Mouse (Mus musculus) kidney, embryonic 16.5 days (tissue): ENCODE data around the gene Cmtm4. TPM values are rescaled to one million over a fixed set of nuclear protein-coding genes. Genes with fewer than 3 reads are reported as not detected.
"Not testable (repeated sequence)": the region's sequence is repeated elsewhere in the genome, so short reads cannot be mapped to it uniquely, and the experiment has no call there.

Source experiments
- ATAC-seq: fragments of 200-750 bp; cut with Nextera tagmentation; 2 replicates; pipeline ENCODE4 v1.8.0; 2017; ENCODE audit warnings: moderate TSS enrichment; ENCODE audit not compliant: low FRiP score, low TSS enrichment
- H3K27ac ChIP-seq: fragments of 300-500 bp; sonication (generic); 2 replicates; pipeline ENCODE4 v1.5.1; 2014; ENCODE audit warnings: low read length
- H3K27me3 ChIP-seq: fragments of 300-500 bp; sonication (generic); 2 replicates; pipeline ENCODE4 v1.6.1; 2014; ENCODE audit warnings: low read length, control low read depth, mixed read lengths; ENCODE audit not compliant: insufficient read depth
- H3K36me3 ChIP-seq: fragments of 300-500 bp; sonication (generic); 2 replicates; pipeline ENCODE4 v1.6.1; 2014; ENCODE audit warnings: low read length, control low read depth, mixed read lengths; ENCODE audit not compliant: insufficient read depth
- H3K4me1 ChIP-seq: fragments of 300-500 bp; sonication (generic); 2 replicates; pipeline ENCODE4 v1.6.1; 2014; ENCODE audit warnings: low read length, control low read depth, mixed read lengths; ENCODE audit not compliant: insufficient read depth
- H3K4me2 ChIP-seq: fragments of 300-500 bp; sonication (generic); replicated peaks from 2 replicates; pipeline ENCODE4 v1.6.1; 2014; ENCODE audit warnings: low read depth, low read length
- H3K4me3 ChIP-seq: fragments of 300-500 bp; sonication (generic); 2 replicates; pipeline ENCODE4 v1.5.1; 2014; ENCODE audit warnings: mild to moderate bottlenecking, low read length
- H3K9ac ChIP-seq: fragments of 300-500 bp; sonication (generic); replicated peaks from 2 replicates; pipeline ENCODE4 v1.6.1; 2014; ENCODE audit warnings: low read length
- H3K9me3 ChIP-seq: fragments of 300-500 bp; sonication (generic); 2 replicates; pipeline ENCODE4 v1.6.1; 2016; ENCODE audit warnings: low read length, control low read depth
- WGBS: fragments of 180-500 bp; shearing (Covaris S2); extraction: QIAGEN DNeasy Blood & Tissue Kit; methylation state at CpG from one replicate; pipeline ENCODE4 v1.1.7; 2014; 5-methylcytosine and 5-hydroxymethylcytosine counted together
- polyA plus RNA-seq: library from polyadenylated mRNA; unstranded; fragments of >200 nt; fragmentation: Nextera tagmentation; extraction: Ambion mirVana; gene quantifications from 2 replicates; pipeline ENCODE4 v1.2.1, GENCODE M21; 2015

The Cmtm4 gene
- polyA plus RNA-seq, 1 experiment from 2014 or later: 3.6 TPM

GRCm38 (mm10) chr8:104304962-104305361 lies 90.6 kb downstream of the Cmtm4 start:
- H3K4me3 ChIP-seq: no peak overlapping the region
- H3K4me2 ChIP-seq: no peak overlapping the region
- H3K27me3 ChIP-seq: no peaks in the 10 kb centered on the region
- no peak overlapping the region for H3K27ac ChIP-seq
- no peaks in the 10 kb centered on the region for H3K4me1 ChIP-seq
- H3K9me3 ChIP-seq: no peaks in the 10 kb centered on the region
- no peak overlapping the region for H3K9ac ChIP-seq
- ATAC-seq: no peak
- H3K36me3 ChIP-seq: no peaks in the 10 kb centered on the region
- 84% methylated on average over 11 of the region's 11 CpGs for WGBS

DNA sequence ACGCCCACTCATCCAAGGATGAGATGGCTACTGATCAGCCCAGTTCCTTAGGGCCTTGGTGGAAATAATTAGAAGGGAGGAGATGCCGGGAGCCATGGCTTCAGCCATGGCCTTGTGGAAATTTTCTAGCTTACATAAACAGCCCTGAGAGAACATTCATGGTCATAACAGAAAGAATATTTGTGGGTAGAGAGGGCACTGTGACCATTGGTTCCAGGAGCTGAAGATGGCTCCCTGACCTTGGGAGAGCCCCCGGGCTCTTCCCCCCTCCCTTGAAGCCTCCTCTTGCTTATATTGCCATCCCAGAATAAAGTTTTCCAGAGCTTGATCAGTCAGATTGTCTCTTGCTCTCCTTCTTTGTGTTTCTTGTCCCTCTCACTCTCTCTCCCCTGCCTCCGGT lies 93.1 kb downstream of the Cmtm4 start:
- not testable (repeated sequence) for H3K36me3 ChIP-seq, H3K4me1 ChIP-seq, H3K27me3 ChIP-seq, H3K4me2 ChIP-seq, H3K4me3 ChIP-seq, H3K27ac ChIP-seq, H3K9ac ChIP-seq, H3K9me3 ChIP-seq, ATAC-seq
- WGBS: 85% methylated on average over 4 of the region's 4 CpGs

GRCm38 (mm10) chr8:104301577-104301976 lies 94.0 kb downstream of the Cmtm4 start:
- H3K27me3 ChIP-seq, H3K9ac ChIP-seq, H3K4me3 ChIP-seq, H3K36me3 ChIP-seq, H3K27ac ChIP-seq, H3K4me2 ChIP-seq, ATAC-seq, H3K4me1 ChIP-seq, H3K9me3 ChIP-seq: not testable (repeated sequence)
- 12% methylated on average over 3 of the region's 3 CpGs for WGBS

Other genes with a start within 250 kb of the Cmtm4 start
- gene Bean1, start 225.4 kb downstream of the Cmtm4 start, polyA plus RNA-seq: 2.3 and 2.5 TPM in 2 replicates
- gene Tk2, start 147.2 kb downstream of the Cmtm4 start, polyA plus RNA-seq: 21.6 and 25.5 TPM in 2 replicates
- gene Cklf, start 144.9 kb downstream of the Cmtm4 start, polyA plus RNA-seq: 40.0 and 46.7 TPM in 2 replicates
- gene Cmtm2a, start 102.6 kb downstream of the Cmtm4 start, polyA plus RNA-seq: not detected in 2 replicates
- gene Gm45711, start 85.7 kb downstream of the Cmtm4 start, polyA plus RNA-seq: not detected in 2 replicates
- not detected in 2 replicates for gene Cmtm1, start 85.7 kb downstream of the Cmtm4 start, polyA plus RNA-seq
- not detected in 2 replicates for gene Gm11020, start 74.2 kb downstream of the Cmtm4 start, polyA plus RNA-seq
- not detected in 2 replicates for gene Cmtm2b, start 73.6 kb downstream of the Cmtm4 start, polyA plus RNA-seq
- gene Cmtm3, start 56.4 kb downstream of the Cmtm4 start, polyA plus RNA-seq: 172 and 174 TPM in 2 replicates
- 59.0 and 62.7 TPM in 2 replicates for gene Dync1li2, start 47.2 kb upstream of the Cmtm4 start, polyA plus RNA-seq
- gene Terb1, start 114.1 kb upstream of the Cmtm4 start, polyA plus RNA-seq: 0.36 and 0.44 TPM in 2 replicates
- 98.6 and 99.2 TPM in 2 replicates for gene Nae1, start 138.8 kb upstream of the Cmtm4 start, polyA plus RNA-seq
- 2.4 and 3.3 TPM in 2 replicates for gene Car7, start 138.9 kb upstream of the Cmtm4 start, polyA plus RNA-seq
- gene Pdp2, start 195.6 kb upstream of the Cmtm4 start, polyA plus RNA-seq: 19.2 and 20.3 TPM in 2 replicates
- gene Cdh16, start 228.6 kb upstream of the Cmtm4 start, polyA plus RNA-seq: 385 and 427 TPM in 2 replicates
- gene Rrad, start 235.5 kb upstream of the Cmtm4 start, polyA plus RNA-seq: 13.5 and 15.0 TPM in 2 replicates
- 106 and 108 TPM in 2 replicates for gene Ciao2b, start 246.2 kb upstream of the Cmtm4 start, polyA plus RNA-seq